Mouse (Mus musculus): ENCODE data around the gene Itga7. TPM values are rescaled to one million over a fixed set of nuclear protein-coding genes. Genes with fewer than 3 reads are reported as not detected.

The Itga7 gene
- polyA plus RNA-seq, 1 experiment = 14.5 TPM

DNA sequence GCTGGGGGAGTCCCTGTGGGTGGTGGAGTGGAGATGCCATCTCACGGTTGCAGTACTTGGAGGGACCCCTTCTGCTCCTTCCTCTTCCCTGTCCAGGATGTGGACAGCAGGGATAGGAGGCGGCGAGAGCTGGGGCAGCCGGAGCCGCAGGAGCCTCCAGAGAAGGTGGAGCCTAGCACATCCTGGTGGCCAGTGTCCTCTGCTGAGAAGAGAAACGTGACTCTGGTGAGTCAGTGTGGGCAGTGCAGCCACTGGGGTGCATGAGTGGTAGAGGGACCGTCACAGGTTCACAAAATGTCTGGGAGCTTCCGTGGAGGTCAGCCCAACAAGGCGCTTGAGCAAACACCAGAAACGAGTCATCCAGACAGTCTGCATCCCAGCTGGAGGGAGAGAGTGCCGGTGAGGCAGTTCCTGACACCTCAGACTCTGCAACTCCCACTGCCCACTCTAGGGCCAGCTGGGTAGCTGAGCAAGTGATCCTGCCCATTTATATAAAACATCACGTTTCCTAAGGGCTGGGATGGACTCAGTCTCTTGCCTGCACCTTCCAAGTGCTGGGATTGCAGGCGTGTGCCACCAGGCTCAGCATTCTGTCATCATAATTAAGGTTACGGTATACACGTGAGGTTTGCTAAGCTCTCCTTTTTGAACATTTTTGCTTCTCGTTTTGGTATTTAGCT is 16.7 kb downstream of the Itga7 start:
- DNase-seq = no peak
- 71% methylated on average over 16 of the region's 16 CpGs for WGBS
- Histone ChIP-seq H3K27me3 (ENCODE audit: control insufficient read depth, insufficient read depth, low read length) (no peaks in the 10 kb centered on the region), H3K4me1 (replicated peaks; ENCODE audit: control insufficient read depth, insufficient read depth, low read length) (no peaks in the 10 kb centered on the region), H3K36me3 (ENCODE audit: control insufficient read depth, insufficient read depth, low read length) (no peaks in the 10 kb centered on the region), H3K4me3 (ENCODE audit: control insufficient read depth, insufficient read depth, low read length) (no peak overlapping the region), H3K27ac (ENCODE audit: control insufficient read depth, insufficient read depth, low read length) (no peak overlapping the region)
- TF ChIP-seq POLR2A (IDR thresholded peaks at IDR 0.05; ENCODE audit: control insufficient read depth, extremely low read depth, insufficient read depth, low read length, poor library complexity) = no peak

DNA sequence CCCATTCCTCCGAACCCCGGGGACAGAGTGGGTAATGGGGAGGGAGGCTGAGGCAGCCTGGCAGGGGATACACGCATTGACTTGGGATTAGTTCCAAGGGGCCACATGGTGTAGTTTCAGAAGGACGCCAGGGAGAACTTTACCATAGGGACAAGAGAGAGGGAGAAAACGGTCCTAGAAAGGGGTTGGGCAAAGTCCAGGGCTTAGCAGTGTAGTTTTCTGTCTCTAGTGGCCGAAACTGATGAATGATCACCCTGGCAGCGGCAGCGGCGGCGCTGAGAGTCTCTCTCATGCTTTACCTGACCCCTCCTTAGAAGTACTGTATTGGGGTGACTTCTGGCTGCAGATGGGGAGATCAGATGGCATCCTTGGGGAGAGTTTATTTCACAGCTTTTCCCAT is 24.7 kb downstream of the Itga7 start:
- Histone ChIP-seq H3K4me1 (replicated peaks; ENCODE audit: control insufficient read depth, insufficient read depth, low read length) (peaks cover 10% of the 10 kb centered on the region), H3K27ac (ENCODE audit: control insufficient read depth, insufficient read depth, low read length) (no peak overlapping the region), H3K36me3 (ENCODE audit: control insufficient read depth, insufficient read depth, low read length) (no peaks in the 10 kb centered on the region), H3K4me3 (ENCODE audit: control insufficient read depth, insufficient read depth, low read length) (no peak overlapping the region), H3K27me3 (ENCODE audit: control insufficient read depth, insufficient read depth, low read length) (no peaks in the 10 kb centered on the region)
- TF ChIP-seq POLR2A (IDR thresholded peaks at IDR 0.05; ENCODE audit: control insufficient read depth, extremely low read depth, insufficient read depth, low read length, poor library complexity) (no peak), CTCF (IDR thresholded peaks at IDR 0.05; ENCODE audit: borderline replicate concordance, control insufficient read depth, extremely low read depth, insufficient read depth, low read length, poor library complexity) (no peak)
- WGBS = 95% methylated on average over 10 of the region's 10 CpGs
- no peak for DNase-seq

DNA sequence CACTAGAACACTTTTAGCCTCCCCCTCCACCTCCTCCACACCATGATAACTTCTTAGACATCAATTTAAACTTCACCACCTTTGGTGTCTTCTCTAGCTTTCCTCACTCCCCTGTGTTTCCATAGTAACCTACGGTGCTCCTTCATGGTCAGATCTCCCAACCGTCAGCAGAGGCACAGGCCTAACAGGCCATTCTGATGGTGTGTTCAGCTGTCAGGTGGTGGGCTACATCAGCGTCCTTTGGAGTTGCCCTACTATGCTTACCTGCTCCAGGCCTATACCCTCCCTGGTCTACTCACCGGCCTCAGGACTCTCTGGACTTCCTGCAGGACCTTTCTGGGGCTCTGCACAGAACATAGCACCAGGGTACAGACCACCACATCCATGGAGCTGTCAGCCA is 26.5 kb downstream of the Itga7 start:
- TF ChIP-seq CTCF (IDR thresholded peaks at IDR 0.05; ENCODE audit: borderline replicate concordance, control insufficient read depth, extremely low read depth, insufficient read depth, low read length, poor library complexity) (no peak), POLR2A (IDR thresholded peaks at IDR 0.05; ENCODE audit: control insufficient read depth, extremely low read depth, insufficient read depth, low read length, poor library complexity) (no peak)
- no peak overlapping the region for H3K27ac ChIP-seq (ENCODE audit: control insufficient read depth, insufficient read depth, low read length)
- peaks cover 10% of the 10 kb centered on the region for H3K4me1 ChIP-seq (replicated peaks; ENCODE audit: control insufficient read depth, insufficient read depth, low read length)
- WGBS = 96% methylated on average over 4 of the region's 4 CpGs
- H3K4me3 ChIP-seq (ENCODE audit: control insufficient read depth, insufficient read depth, low read length) = no peak overlapping the region
- H3K27me3 ChIP-seq (ENCODE audit: control insufficient read depth, insufficient read depth, low read length) = no peaks in the 10 kb centered on the region
- DNase-seq = no peak
- H3K36me3 ChIP-seq (ENCODE audit: control insufficient read depth, insufficient read depth, low read length) = no peaks in the 10 kb centered on the region

DNA sequence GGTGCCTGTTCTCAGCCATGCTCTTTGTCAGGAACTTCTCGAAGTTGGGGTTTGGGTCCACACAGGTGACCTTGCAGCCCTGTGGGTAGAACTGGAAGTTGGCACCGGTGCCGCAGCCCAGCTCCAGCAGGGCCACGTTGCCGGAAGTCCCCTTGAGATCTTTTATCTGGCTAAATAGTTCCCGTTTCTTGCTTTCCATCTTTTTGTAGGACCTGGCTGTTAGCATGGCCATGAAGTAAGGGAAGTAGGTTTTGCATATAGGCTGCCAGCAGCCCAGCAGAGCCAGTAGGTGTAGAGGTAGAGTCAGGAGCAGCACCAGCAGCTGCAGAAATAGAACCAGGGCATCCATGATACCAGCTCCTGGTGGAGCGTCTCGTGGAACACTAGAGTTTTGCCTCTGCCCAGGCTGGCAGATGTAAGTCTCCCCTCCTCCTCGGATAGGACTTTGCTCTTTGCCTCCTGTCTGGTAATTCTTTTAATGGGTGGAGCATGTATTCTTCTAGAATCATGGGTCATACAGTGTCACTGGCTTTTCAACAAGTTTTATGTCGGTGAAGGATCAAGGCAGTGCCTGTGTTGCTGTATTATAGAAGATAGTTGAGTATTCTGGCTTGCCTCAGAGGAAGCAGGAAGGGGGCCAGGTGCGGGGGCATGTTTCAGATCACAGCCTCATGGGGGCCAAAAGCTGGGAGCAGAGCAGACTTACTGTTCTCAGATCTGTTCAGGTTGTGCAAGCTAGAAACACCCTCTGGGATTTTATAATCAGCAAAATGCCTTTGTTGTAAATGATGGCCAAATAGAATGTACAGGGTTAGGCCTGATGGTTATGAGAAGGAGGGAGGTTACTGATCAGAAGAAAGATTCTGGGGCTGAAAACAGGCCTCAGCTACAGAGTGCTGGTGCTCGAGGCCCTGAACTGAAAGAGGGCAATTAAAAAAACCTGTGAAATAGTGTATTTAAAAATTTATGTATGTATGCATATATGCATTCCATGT is 27.3 kb downstream of the Itga7 start, which contains the start of gene Mettl7b:
Gene Mettl7b (minus strand): TSS at position 399 of the 995 bp plus-strand sequence.
- H3K27ac ChIP-seq (ENCODE audit: control insufficient read depth, insufficient read depth, low read length) = no peak within 1 kb of the TSS
- WGBS = 57% methylated on average over 12 of the region's 12 CpGs

DNA sequence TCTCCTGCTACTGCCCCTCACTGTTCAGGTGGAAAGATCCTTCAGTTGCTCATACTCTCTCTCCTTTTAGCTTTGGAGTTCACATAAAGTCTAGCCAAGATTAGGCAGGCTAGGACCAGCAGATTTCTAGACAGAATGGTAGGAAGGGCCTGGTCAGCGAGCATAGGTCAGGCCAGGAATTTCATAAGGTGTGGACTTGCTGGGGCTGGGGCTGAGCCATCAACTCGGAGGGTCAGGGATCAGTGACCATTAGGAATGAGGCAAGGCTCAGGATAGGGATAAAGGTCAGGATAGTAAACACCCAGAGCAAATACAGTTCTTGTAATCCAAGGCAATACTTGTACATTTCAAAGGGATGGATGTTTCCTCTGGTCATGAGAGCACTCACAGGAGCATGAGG is 31.3 kb downstream of the Itga7 start:
- no peak overlapping the region for H3K27ac ChIP-seq (ENCODE audit: control insufficient read depth, insufficient read depth, low read length)

More for the DNA sequence above, 27.3 kb downstream of the Itga7 start, which contains the start of gene Mettl7b:
- H3K4me1 ChIP-seq (replicated peaks; ENCODE audit: control insufficient read depth, insufficient read depth, low read length) = peaks cover 10% of the 10 kb centered on the region
- no peaks in the 10 kb centered on the region for H3K27me3 ChIP-seq (ENCODE audit: control insufficient read depth, insufficient read depth, low read length)
- no peaks in the 10 kb centered on the region for H3K36me3 ChIP-seq (ENCODE audit: control insufficient read depth, insufficient read depth, low read length)
- H3K4me3 ChIP-seq (ENCODE audit: control insufficient read depth, insufficient read depth, low read length) = no peak within 1 kb of the TSS
- peak; percentile 65 for DNase-seq
- TF ChIP-seq CTCF (IDR thresholded peaks at IDR 0.05; ENCODE audit: borderline replicate concordance, control insufficient read depth, extremely low read depth, insufficient read depth, low read length, poor library complexity) = no peak
- TF ChIP-seq POLR2A (IDR thresholded peaks at IDR 0.05; ENCODE audit: control insufficient read depth, extremely low read depth, insufficient read depth, low read length, poor library complexity) = no peak

DNA sequence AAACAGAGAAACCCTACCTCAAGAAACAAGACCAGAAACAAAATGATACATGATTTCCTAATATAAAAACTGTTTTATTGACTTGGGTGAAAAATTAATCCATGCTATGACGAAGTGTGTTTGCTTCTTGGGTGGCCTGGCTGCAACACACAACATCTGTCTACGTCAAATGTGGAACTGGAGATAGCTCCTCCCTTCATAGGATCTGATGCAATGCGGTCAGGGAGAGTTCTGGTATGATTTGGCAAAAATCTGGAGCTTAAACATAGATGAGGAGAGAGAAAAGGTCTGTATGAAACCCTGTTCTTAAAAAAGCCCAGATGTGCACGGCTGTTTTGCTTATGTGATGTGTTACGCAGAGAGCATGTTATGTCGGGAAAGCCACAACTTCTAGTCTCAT is 32.3 kb downstream of the Itga7 start:
- no peak for DNase-seq
- H3K4me3 ChIP-seq (ENCODE audit: control insufficient read depth, insufficient read depth, low read length) = no peak overlapping the region
- no peaks in the 10 kb centered on the region for H3K27me3 ChIP-seq (ENCODE audit: control insufficient read depth, insufficient read depth, low read length)
- H3K27ac ChIP-seq (ENCODE audit: control insufficient read depth, insufficient read depth, low read length) = no peak overlapping the region
- 57% methylated on average over 6 of the region's 6 CpGs for WGBS
- H3K4me1 ChIP-seq (replicated peaks; ENCODE audit: control insufficient read depth, insufficient read depth, low read length) = peaks cover under 1% of the 10 kb centered on the region; the same call in 1 of the 2 replicates
- TF ChIP-seq CTCF (IDR thresholded peaks at IDR 0.05; ENCODE audit: borderline replicate concordance, control insufficient read depth, extremely low read depth, insufficient read depth, low read length, poor library complexity) (no peak), POLR2A (IDR thresholded peaks at IDR 0.05; ENCODE audit: control insufficient read depth, extremely low read depth, insufficient read depth, low read length, poor library complexity) (no peak)
- no peaks in the 10 kb centered on the region for H3K36me3 ChIP-seq (ENCODE audit: control insufficient read depth, insufficient read depth, low read length)

More for the DNA sequence above, 31.3 kb downstream of the Itga7 start:
- Histone ChIP-seq H3K4me3 (ENCODE audit: control insufficient read depth, insufficient read depth, low read length) (no peak overlapping the region), H3K4me1 (replicated peaks; ENCODE audit: control insufficient read depth, insufficient read depth, low read length) (peaks cover 8% of the 10 kb centered on the region), H3K36me3 (ENCODE audit: control insufficient read depth, insufficient read depth, low read length) (no peaks in the 10 kb centered on the region), H3K27me3 (ENCODE audit: control insufficient read depth, insufficient read depth, low read length) (no peaks in the 10 kb centered on the region)
- no peak for DNase-seq
- no peak for TF ChIP-seq POLR2A (IDR thresholded peaks at IDR 0.05; ENCODE audit: control insufficient read depth, extremely low read depth, insufficient read depth, low read length, poor library complexity)
- no peak for TF ChIP-seq CTCF (IDR thresholded peaks at IDR 0.05; ENCODE audit: borderline replicate concordance, control insufficient read depth, extremely low read depth, insufficient read depth, low read length, poor library complexity)
- WGBS = 90% methylated on average over 2 of the region's 2 CpGs
